Mouse (Mus musculus): Measurements from ENCODE around the gene Sucnr1.

Gene Sucnr1

DNA sequence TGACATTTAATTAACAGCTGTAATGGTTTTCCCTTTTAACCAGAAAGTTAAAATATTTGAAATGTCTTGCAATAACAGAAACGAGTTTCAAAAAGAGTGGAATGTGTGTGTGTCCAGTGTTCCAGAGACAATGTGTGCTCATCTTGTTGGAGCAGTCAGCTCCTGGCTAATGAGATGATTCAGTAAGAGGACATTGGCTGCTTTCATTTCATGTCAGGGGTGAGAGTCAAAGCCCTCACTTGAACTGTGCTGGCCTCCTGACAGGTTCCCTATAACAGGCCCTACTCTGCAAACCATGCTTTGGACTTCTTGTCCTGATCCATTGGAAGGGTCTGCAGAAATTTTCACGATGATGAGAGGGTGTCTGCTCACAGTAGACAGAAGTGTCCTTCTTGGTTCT lies 32.9 kb downstream of the Sucnr1 start:
- no peak for DNase-seq

DNA sequence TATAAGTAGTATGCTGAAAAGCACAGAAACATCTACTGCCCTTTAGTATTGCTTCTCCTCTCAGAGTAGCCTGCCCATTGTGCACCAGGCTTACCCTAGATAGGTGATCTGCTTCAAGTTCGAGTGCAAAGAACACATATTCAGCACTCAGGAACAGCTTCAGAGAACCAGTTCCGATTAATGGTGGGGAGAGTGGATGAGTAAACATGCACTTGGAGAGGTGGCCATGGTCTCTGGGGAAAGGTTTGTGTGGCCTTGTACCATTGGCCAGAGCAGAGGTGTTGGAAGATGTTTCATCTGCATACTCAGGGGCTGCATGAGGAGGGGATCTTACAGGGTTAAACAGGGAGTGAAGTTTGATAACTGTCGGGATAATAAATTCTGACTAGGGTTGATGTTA lies 39.8 kb downstream of the Sucnr1 start:
- no peak for DNase-seq

DNA sequence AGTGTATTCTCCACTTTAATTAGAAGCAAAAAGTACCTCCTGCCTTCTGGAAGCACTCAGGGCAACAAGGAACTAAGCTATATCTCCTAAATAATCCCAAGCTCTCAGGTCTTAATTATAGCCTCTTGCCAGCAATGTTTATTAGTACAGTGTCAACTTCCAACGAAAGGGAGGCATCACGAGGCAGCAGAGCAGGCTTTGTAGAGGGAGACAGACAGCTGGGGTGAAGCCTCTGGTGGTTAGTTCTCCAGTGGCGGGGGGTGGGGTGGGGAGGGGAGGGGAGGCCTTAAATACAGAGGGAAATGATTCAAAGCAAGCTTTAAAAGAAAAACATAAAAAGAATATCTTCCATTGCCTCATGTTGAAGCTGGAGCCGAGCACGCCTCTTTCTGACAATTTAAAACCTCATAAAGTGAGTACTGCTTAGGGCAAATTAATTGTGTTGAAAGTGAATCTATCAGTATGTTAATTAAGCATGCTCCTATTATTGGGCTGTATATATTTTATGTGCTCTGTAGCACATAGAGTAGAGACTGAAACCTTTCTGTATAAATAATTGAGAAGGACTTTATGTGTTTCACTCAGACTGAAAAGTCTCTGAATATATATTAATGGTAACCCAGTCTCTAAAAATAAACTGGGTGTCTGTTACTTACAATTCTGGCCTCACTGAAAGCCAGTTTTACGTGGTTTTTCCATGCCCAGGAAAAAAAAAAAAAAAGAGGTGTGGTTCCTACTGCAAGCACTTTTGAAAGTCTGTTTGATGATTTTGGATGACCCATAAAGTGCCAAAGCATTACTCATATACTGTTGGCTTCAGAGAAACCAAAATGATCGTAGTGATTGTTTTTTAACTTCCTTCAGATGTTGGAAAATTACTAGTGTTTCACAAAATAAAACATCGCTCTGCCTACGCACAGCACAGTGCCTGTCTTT lies 42.5 kb downstream of the Sucnr1 start:
- DNase-seq, result no peak

DNA sequence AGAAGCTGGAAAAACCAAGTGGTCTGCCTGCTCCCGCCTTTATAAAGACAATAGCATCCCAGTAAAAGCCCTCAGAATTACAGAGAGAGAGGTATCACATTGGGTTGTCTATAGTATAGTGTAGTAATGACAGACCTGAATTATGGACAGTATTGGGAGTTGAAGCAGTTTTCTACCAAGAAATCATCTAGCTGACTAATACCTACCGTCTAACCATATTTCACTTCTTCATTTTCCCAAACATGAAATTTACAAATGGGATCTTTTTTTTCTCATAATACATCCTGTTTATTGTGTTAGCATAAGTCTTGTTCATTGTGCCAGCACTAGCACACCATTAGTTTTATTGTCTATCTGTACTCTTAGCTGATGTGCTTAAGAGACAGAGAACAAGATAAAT lies 44.9 kb downstream of the Sucnr1 start:
- DNase-seq, result no peak

DNA sequence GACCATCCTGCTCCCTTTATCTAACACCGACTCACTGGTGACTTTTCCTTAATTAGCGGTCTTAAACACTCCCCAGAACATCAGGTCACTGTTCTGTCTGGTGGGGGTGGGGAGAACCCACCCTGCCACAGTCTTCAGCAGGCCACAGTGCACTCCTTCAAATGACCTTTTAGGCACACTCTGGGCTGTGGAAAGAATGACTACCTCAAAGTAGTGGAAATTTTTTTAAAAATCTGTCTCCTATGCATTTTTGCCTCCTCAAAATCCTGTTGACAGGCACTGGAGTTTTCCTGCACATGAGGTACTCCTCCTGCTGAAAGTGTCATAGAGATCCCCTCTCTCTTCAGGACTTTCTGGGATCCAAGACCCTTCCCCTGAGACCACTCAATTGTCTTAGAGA lies 46.6 kb downstream of the Sucnr1 start:
- no peak for DNase-seq

DNA sequence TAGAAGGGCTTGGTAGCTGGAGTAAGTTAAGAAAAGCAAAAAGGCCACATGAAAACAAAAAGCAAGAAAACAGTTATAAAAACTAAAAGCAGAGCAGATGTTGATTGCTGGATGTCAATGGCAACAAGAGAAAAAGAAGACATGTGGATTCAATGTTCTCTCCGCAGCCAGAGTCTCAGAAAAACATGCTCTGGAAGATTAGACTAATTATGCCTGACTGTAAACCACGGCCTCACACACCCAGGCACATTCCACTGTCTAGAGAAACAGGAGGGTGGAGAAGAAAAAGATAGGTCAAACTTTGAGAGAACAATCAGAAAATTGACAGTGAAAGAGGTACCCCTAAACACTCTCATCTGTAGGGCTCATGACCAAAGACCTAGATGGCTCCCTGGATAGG lies 54.1 kb downstream of the Sucnr1 start:
- DNase-seq, result no peak

Data from lung, postnatal 14 days (tissue).